Mouse (Mus musculus) intestine, postnatal 0 days (tissue): Measurements from ENCODE around the gene Taf12. TPM values are rescaled to one million over a fixed set of nuclear protein-coding genes. Genes with fewer than 3 reads are reported as not detected.
"Not testable (repeated sequence)": the region's sequence is repeated elsewhere in the genome, so short reads cannot be mapped to it uniquely, and the experiment has no call there.

Source experiments
- ATAC-seq: fragments of 200-750 bp; cut with Nextera tagmentation; 2 replicates; pipeline ENCODE4 v1.8.0; 2017; ENCODE audit warnings: mild to moderate bottlenecking, moderate TSS enrichment, moderate library complexity
- H3K27ac ChIP-seq: fragments of 300-500 bp; sonication (generic); 2 replicates; pipeline ENCODE4 v1.5.1; 2014; ENCODE audit warnings: mild to moderate bottlenecking, low read depth, low read length, moderate library complexity
- H3K27me3 ChIP-seq: fragments of 300-500 bp; sonication (generic); replicated peaks from 2 replicates; pipeline ENCODE4 v1.6.1; 2014; ENCODE audit warnings: low read length, mixed read lengths; ENCODE audit not compliant: control insufficient read depth, insufficient read depth
- H3K36me3 ChIP-seq: fragments of 300-500 bp; sonication (generic); 2 replicates; pipeline ENCODE4 v1.6.1; 2014; ENCODE audit warnings: mild to moderate bottlenecking, moderate library complexity; ENCODE audit not compliant: control insufficient read depth, insufficient read depth
- H3K4me1 ChIP-seq: fragments of 300-500 bp; sonication (generic); replicated peaks from 2 replicates; pipeline ENCODE4 v1.6.1; 2014; ENCODE audit warnings: antibody characterized with exemption, low read length, mixed read lengths; ENCODE audit not compliant: control insufficient read depth, insufficient read depth
- H3K4me2 ChIP-seq: fragments of 300-500 bp; sonication (generic); replicated peaks from 2 replicates; pipeline ENCODE4 v1.6.1; 2014; ENCODE audit warnings: low read depth, mild to moderate bottlenecking, moderate library complexity
- H3K4me3 ChIP-seq: fragments of 300-500 bp; sonication (generic); 2 replicates; pipeline ENCODE4 v1.5.1; 2014; ENCODE audit warnings: low read depth, low read length
- H3K9ac ChIP-seq: fragments of 300-500 bp; sonication (generic); 2 replicates; pipeline ENCODE4 v1.6.1; 2014; ENCODE audit warnings: mild to moderate bottlenecking, low read depth, low read length
- H3K9me3 ChIP-seq: fragments of 300-500 bp; sonication (generic); 2 replicates; pipeline ENCODE4 v1.6.1; 2016; ENCODE audit warnings: mixed run types; ENCODE audit not compliant: control insufficient read depth
- CTCF ChIP-seq: sonication (generic); IDR thresholded peaks from 2 replicates; pipeline ENCODE4 v1.5.1; 2016; ENCODE audit warnings: low read depth, mild to moderate bottlenecking, control low read depth, antibody characterized with exemption, moderate library complexity
- WGBS: fragments of 180-500 bp; shearing (Covaris S2); extraction: QIAGEN DNeasy Blood & Tissue Kit; methylation state at CpG from one replicate; pipeline ENCODE4 v1.1.7; 2014; 5-methylcytosine and 5-hydroxymethylcytosine counted together
- polyA plus RNA-seq: library from polyadenylated mRNA; unstranded; fragments of >200 nt; fragmentation: Nextera tagmentation; extraction: Ambion mirVana; gene quantifications from 2 replicates; pipeline ENCODE4 v1.2.1, GENCODE M21; 2015

Gene Taf12
- polyA plus RNA-seq, 1 experiment from 2014 or later = 43.2 TPM

DNA sequence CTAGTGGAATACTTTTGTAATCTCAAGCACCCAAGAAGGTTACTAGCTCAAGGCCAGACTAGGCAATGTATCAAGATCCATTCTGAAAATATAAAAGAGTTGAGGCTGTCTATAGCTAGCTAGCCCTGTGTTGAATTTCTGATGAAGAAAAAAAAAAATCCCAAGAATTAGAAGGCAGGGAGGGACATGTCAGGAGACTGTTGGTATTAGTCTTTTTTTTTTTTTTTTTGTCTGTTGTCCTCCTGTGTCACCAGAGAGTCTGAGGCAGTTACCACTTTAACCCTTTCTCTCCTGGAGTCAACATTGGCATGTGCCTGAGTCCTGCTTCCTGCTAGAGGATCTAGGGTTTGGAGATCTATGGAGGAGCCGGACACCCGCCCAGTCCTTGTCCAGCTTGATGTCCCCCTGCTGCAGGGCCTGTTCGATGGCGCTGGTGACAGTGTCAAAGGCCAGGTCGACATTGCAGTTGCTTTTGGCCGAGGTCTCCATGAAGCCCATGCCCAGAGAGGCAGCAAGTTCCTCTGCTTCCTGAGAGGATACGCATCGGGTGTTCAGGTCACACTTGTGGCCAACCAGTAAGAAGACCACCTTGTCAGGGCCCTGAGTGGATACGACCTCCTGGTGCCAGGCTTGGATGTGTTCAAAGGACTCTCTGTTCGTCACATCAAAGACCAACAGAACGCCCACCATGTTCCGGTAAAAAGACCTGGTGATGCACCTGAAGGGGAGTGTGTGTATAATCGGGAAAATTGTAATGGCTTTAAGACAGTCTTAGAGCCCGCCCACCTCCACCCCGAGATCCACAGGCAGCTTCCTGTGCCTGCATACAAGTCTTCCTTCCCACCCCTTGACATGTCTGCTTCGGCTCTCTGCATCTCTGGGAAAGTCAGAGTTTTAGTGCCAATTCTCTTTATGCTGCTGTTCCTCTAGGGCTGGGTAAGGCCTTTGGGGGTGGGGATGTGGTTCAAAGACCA, 28.1 kb downstream of the Taf12 start:
- 69% methylated on average over 16 of the region's 16 CpGs for WGBS
- H3K27ac ChIP-seq = peak overlapping the region; percentile 77; the same call in 1 of the 2 replicates

DNA sequence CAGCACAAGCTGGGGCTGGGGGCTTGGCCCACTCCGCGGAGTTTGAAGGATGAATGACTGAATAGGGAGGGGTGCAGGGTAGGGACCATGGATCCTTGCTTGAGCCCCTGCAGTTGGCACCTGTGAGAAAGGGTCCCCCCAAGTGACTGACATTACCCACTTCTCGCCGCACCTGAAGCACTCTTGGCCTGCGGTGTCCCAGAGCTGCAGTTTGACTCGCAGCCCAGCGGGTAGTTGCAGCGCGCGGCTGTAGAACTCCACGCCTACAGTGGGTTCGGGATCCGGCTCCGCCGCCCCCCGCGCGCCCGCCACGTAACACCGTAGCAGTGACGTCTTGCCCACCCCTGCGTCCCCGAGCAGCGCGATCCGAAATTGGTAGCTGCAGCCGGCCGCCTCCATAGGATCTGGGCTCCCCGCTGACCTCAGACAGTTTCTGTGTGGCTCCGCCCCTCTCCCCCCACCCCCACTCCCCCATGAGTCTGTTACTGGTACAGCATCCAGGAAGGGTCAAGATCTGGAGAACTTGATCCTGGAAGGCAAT, 28.8 kb downstream of the Taf12 start, which contains the start of gene Rab42:
Gene Rab42, minus strand, starts transcription at position 447 of the 541 bp plus-strand sequence.
- peak; percentile 60 for ATAC-seq
- no peaks in the 10 kb centered on the region for H3K4me1 ChIP-seq
- WGBS = 2% methylated on average over 31 of the region's 31 CpGs
- H3K4me2 ChIP-seq = peak within 1 kb of the TSS; percentile 74
- H3K9me3 ChIP-seq = no peaks in the 10 kb centered on the region
- H3K4me3 ChIP-seq = peak within 1 kb of the TSS; percentile 50
- TF ChIP-seq CTCF = peak; percentile 33; the same call in 1 of the 2 replicates
- no peaks in the 10 kb centered on the region for H3K36me3 ChIP-seq
- no peaks in the 10 kb centered on the region for H3K27me3 ChIP-seq
- peak within 1 kb of the TSS; percentile 77 for H3K27ac ChIP-seq
- peak within 1 kb of the TSS; percentile 50 for H3K9ac ChIP-seq

More for the DNA sequence above, 28.1 kb downstream of the Taf12 start:
- no peaks in the 10 kb centered on the region for H3K4me1 ChIP-seq
- no peak for TF ChIP-seq CTCF
- ATAC-seq = no peak
- H3K27me3 ChIP-seq = no peaks in the 10 kb centered on the region
- H3K9me3 ChIP-seq = no peaks in the 10 kb centered on the region
- peak overlapping the region; percentile 74 for H3K4me2 ChIP-seq
- peak overlapping the region; percentile 50 for H3K4me3 ChIP-seq
- no peaks in the 10 kb centered on the region for H3K36me3 ChIP-seq
- H3K9ac ChIP-seq = peak overlapping the region; percentile 50

DNA sequence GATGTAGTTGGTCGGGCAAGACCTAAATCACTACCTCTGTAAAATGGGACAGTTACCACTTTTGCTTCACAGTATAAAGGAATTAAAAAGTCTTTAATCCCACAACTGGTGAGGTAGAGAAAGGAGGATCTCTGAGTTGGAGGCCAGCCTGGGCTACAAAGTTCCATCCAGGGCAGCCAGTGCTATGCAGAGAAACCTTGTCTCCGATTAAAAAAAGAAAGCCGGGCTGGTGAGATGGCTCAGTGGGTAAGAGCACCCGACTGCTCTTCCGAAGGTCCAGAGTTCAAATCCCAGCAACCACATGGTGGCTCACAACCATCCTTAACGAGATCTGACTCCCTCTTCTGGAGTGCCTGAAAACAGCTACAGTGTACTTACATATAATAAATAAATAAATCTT, 29.3 kb downstream of the Taf12 start:
- H3K9me3 ChIP-seq, H3K9ac ChIP-seq, H3K4me1 ChIP-seq, ATAC-seq, H3K27me3 ChIP-seq, H3K36me3 ChIP-seq: not testable (repeated sequence)
- 0 out of 2 replicates have a peak, but pooled peaks have one; percentile 3 for TF ChIP-seq CTCF
- WGBS = 25% methylated on average over 6 of the region's 6 CpGs
- peak overlapping the region; percentile 77; the same call in 1 of the 2 replicates for H3K27ac ChIP-seq
- peak overlapping the region; percentile 50 for H3K4me3 ChIP-seq
- peak overlapping the region; percentile 74 for H3K4me2 ChIP-seq

DNA sequence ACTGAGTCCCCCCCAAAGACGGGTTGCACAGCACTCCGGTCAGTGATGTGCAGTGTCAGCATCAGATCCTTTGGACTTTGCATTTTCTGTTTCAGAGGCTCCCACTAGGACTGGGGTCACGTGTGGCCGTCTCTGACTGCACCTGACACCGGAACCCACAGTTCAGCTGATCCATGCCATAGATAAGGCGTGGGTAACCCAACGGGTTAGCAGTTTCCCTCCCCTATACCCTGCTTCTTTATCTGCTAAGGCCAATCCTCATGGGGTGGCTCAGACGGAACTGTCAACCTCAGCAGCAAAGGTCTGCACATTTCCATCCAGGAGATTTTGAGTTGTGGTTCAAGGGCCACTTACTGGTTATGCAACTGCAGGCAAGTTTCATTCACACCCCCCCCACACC, 31.1 kb downstream of the Taf12 start:
- Histone ChIP-seq H3K4me2 (no peak overlapping the region), H3K36me3 (peaks cover under 1% of the 10 kb centered on the region; the same call in 1 of the 2 replicates), H3K27ac (peak overlapping the region; percentile 65), H3K4me1 (no peaks in the 10 kb centered on the region), H3K9me3 (no peaks in the 10 kb centered on the region), H3K27me3 (no peaks in the 10 kb centered on the region), H3K9ac (no peak overlapping the region), H3K4me3 (no peak overlapping the region)
- WGBS = 54% methylated on average over 8 of the region's 8 CpGs
- TF ChIP-seq CTCF = no peak
- ATAC-seq = peak; percentile 65

DNA sequence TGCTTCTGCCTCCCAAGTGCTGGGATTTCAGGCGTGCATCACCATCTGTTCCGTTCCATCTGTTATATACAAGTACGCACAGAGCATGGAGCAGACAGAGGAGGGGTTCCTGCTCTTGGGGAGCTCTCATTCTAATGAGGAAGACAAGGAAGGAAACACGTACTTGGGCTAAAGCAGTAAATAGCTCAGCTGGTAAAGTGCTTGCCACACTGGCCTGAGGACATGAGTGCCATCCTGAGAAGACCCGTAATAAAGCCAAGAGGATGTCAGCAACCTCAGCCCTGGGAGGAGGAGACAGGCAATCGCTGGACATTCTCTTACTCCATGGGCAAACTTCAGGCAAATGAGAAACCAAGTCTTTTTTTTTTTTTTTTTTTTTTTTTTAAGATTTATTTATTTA, 31.8 kb downstream of the Taf12 start:
- Histone ChIP-seq H3K27me3 (no peaks in the 10 kb centered on the region), H3K27ac (peak overlapping the region; percentile 65), H3K9me3 (no peaks in the 10 kb centered on the region), H3K9ac (no peak overlapping the region), H3K4me3 (no peak overlapping the region), H3K4me2 (no peak overlapping the region), H3K36me3 (peaks cover 8% of the 10 kb centered on the region), H3K4me1 (no peaks in the 10 kb centered on the region)
- no peak for TF ChIP-seq CTCF
- WGBS = 59% methylated on average over 6 of the region's 6 CpGs
- no peak for ATAC-seq
